Mouse (Mus musculus) ES-E14 (cell line): ENCODE measurements around the gene Kif5c. TPM values are rescaled to one million over a fixed set of nuclear protein-coding genes. Genes with fewer than 3 reads are reported as not detected.
A peak's percentile ranks its signal among the peaks of the same experiment; 100 is the strongest.

Source experiments
- DNase-seq: peaks from one replicate; pipeline ENCODE4 v3.0.0-alpha.2; 2013; ENCODE audit warnings: low read depth, low spot score
- H3K27ac ChIP-seq: 2 replicates; pipeline ENCODE4 v1.5.1; 2012; ENCODE audit warnings: low read depth, mild to moderate bottlenecking, low read length, moderate library complexity, mixed read lengths; ENCODE audit not compliant: poor library complexity, insufficient read depth, severe bottlenecking
- H3K36me3 ChIP-seq: 2 replicates; pipeline ENCODE4 v1.6.1; 2012; ENCODE audit warnings: mild to moderate bottlenecking, low read length, moderate library complexity, mixed read lengths; ENCODE audit not compliant: control insufficient read depth, poor library complexity, insufficient read depth, severe bottlenecking
- H3K4me1 ChIP-seq, 2 experiments: fragments of 150-350 bp in 1 of 2; sonication (generic) in 1 of 2; 2 replicates each; pipeline ENCODE4 v1.6.1; 2012; ENCODE audit warnings: low read length in 2 of 2, mild to moderate bottlenecking in 1 of 2, mixed read lengths in 1 of 2; ENCODE audit not compliant: control insufficient read depth in 2 of 2, insufficient read depth in 2 of 2, poor library complexity in 1 of 2
- H3K4me3 ChIP-seq, 2 experiments: fragments of 150-350 bp in 1 of 2; sonication (generic) in 1 of 2; 2 replicates each; pipeline ENCODE4 v1.5.1; 2012; ENCODE audit warnings: low read length in 2 of 2, low read depth in 1 of 2, mild to moderate bottlenecking in 1 of 2, mixed read lengths in 1 of 2; ENCODE audit not compliant: insufficient read depth in 1 of 2, poor library complexity in 1 of 2, severe bottlenecking in 1 of 2
- H3K9ac ChIP-seq: 2 replicates; pipeline ENCODE4 v1.6.1; 2012; ENCODE audit warnings: low read depth, mild to moderate bottlenecking, low read length, mixed read lengths; ENCODE audit not compliant: poor library complexity, insufficient read depth, severe bottlenecking
- H3K9me3 ChIP-seq: fragments of 150-350 bp; sonication (generic); 2 replicates; pipeline ENCODE4 v1.6.1; 2012; ENCODE audit warnings: low read depth, mild to moderate bottlenecking, low read length; ENCODE audit not compliant: control insufficient read depth, insufficient read depth
- CHD2 ChIP-seq: IDR thresholded peaks from 2 replicates; pipeline ENCODE4 v1.6.1; 2014; ENCODE audit warnings: mild to moderate bottlenecking, low read depth, low read length, inconsistent platforms
- HCFC1 ChIP-seq: IDR thresholded peaks from 2 replicates; pipeline ENCODE4 v1.6.1; 2012; ENCODE audit warnings: low read length, inconsistent platforms, borderline replicate concordance; ENCODE audit not compliant: insufficient read depth
- MAFK ChIP-seq: IDR thresholded peaks from 2 replicates; pipeline ENCODE4 v1.6.1; 2014; ENCODE audit warnings: mild to moderate bottlenecking, low read depth, low read length, inconsistent platforms; ENCODE audit not compliant: insufficient read depth
- ZC3H11A ChIP-seq: IDR thresholded peaks from 2 replicates; pipeline ENCODE4 v1.6.1; 2012; ENCODE audit warnings: low read depth, mild to moderate bottlenecking, inconsistent platforms, low read length, borderline replicate concordance
- ZNF384 ChIP-seq: IDR thresholded peaks from 2 replicates; pipeline ENCODE4 v1.6.1; 2012; ENCODE audit warnings: low read depth, low read length, inconsistent platforms
- in situ Hi-C, 2 experiments: fragments of 600-800 bp; cut with MboI; formaldehyde crosslinking; loops; one replicate each; pipeline ENCODE4 v1.15.1; 2025; ENCODE audit warnings: low sequenced_read_pairs in 2 of 2, inconsistent platforms in 1 of 2; ENCODE audit not compliant: unreplicated experiment in 2 of 2
- total RNA-seq: library from RNA; depleted of rRNA; stranded (reverse); fragments of 300-350 nt; gene quantifications from 2 replicates; pipeline ENCODE4 v1.2.3, GENCODE M21; 2012

Kif5c gene
- total RNA-seq, 1 experiment, result 34.2 TPM

DNA sequence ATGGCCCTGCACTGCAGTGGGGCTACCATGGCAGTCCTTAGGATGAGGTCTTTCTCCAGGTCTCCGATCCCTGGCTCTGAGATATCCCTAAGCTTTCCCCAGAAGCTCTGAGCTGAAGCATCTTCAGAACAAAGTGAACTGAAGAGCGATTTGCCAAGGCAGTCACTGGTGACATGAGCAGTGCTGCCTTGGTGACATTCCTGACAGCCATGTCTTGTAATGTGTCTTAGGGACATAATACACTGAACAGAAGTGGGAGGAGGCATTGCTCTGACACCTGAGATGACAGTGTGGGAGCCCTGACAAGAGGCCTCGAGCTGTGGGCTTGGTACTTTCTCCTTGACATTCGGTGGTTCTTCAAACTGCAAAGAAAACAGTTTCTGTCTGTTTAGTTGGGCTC, 157.3 kb downstream of the Kif5c start:
- Histone ChIP-seq H3K9ac (no peak overlapping the region), H3K36me3 (no peaks in the 10 kb centered on the region), H3K27ac (no peak overlapping the region), H3K4me1 (peaks cover 0 to 2% of the 10 kb centered on the region in 2 experiments; a peak in 1 of 4 replicates), H3K9me3 (no peaks in the 10 kb centered on the region), H3K4me3 (no peak overlapping the region)
- DNase-seq, result no peak
- in situ Hi-C loops, result loop anchor here in 1 of 2 experiments (25.0 kb wide), 1 partner anchor 486 kb away; no protein-coding TSS in a partner anchor
- TF ChIP-seq CHD2 (no peak), MAFK (no peak), ZNF384 (no peak), HCFC1 (no peak), ZC3H11A (no peak)

GRCm38 (mm10) chr2:49787376-49788050, 168.4 kb downstream of the Kif5c start, which contains the start of gene Lypd6b:
TSS of gene Lypd6b (plus strand) at chr2:49787688.
- in situ Hi-C loops, result loop anchor here in 1 of 2 experiments (25.0 kb wide), 1 partner anchor 475 kb away; no protein-coding TSS in a partner anchor
- H3K27ac ChIP-seq, result no peak within 1 kb of the TSS
- no peaks in the 10 kb centered on the region for H3K36me3 ChIP-seq
- 0 out of 4 replicates have a peak, but pooled peaks cover 0 to 2% of the 10 kb centered on the region in 2 experiments for H3K4me1 ChIP-seq
- no peak for DNase-seq
- peak within 1 kb of the TSS; percentile 57 to 75 for H3K4me3 ChIP-seq
- no peak for TF ChIP-seq CHD2
- TF ChIP-seq MAFK, result no peak
- TF ChIP-seq HCFC1, result no peak
- TF ChIP-seq ZNF384, result no peak
- TF ChIP-seq ZC3H11A, result no peak
- no peaks in the 10 kb centered on the region for H3K9me3 ChIP-seq
- peak within 1 kb of the TSS; percentile 72 for H3K9ac ChIP-seq

GRCm38 (mm10) chr2:49788051-49788418, 168.9 kb downstream of the Kif5c start:
- H3K27ac ChIP-seq, result no peak overlapping the region
- 0 out of 4 replicates have a peak, but pooled peaks cover 0 to 2% of the 10 kb centered on the region in 2 experiments for H3K4me1 ChIP-seq
- no peaks in the 10 kb centered on the region for H3K9me3 ChIP-seq
- in situ Hi-C loops, result loop anchor here in 1 of 2 experiments (25.0 kb wide), 1 partner anchor 474 kb away; no protein-coding TSS in a partner anchor
- H3K9ac ChIP-seq, result peak overlapping the region; percentile 72
- peak overlapping the region; percentile 57 to 75 for H3K4me3 ChIP-seq
- H3K36me3 ChIP-seq, result no peaks in the 10 kb centered on the region
- DNase-seq, result no peak
- TF ChIP-seq HCFC1 (no peak), ZC3H11A (no peak), MAFK (no peak), CHD2 (no peak), ZNF384 (no peak)

DNA sequence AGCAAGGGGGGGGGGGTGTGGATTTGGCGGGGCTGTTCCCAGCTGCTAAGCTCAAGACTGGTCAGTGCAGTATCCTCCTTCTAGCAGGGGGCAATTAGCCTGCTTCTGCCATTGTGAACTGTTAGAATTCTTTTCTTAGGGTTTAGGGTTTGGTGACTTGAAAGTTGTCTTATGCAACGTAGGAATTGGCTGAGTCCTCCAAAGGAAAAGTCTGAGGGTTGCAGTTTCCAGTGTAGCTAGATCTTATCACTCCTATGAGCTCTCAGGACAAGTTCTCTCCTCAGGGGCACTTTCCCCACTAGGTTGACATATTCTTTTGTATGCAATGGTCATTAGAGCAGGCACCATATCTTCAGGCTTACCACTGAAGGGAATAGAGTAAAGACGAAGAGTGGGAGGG, 169.5 kb downstream of the Kif5c start:
- Histone ChIP-seq H3K4me1 (0 out of 4 replicates have a peak, but pooled peaks cover 0 to 2% of the 10 kb centered on the region in 2 experiments), H3K36me3 (no peaks in the 10 kb centered on the region), H3K4me3 (no peak overlapping the region), H3K27ac (no peak overlapping the region), H3K9ac (no peak overlapping the region), H3K9me3 (no peaks in the 10 kb centered on the region)
- DNase-seq, result no peak
- no peak for TF ChIP-seq HCFC1
- TF ChIP-seq ZNF384, result no peak
- in situ Hi-C loops, result loop anchor here in 1 of 2 experiments (25.0 kb wide), 1 partner anchor 474 kb away; no protein-coding TSS in a partner anchor
